Mouse (Mus musculus) liver, embryonic 16.5 days (tissue): ENCODE results near the gene Ccnq. TPM values are rescaled to one million over a fixed set of nuclear protein-coding genes. Genes with fewer than 3 reads are reported as not detected.

Experiments used
- microRNA-seq: library from miRNA; unstranded; fragments of <30 nt; microRNA quantifications from one replicate; pipeline ENCODE4, GENCODE M21; 2016
- polyA plus RNA-seq: library from polyadenylated mRNA; unstranded; fragments of >200 nt; fragmentation: Nextera tagmentation; extraction: Ambion mirVana; gene quantifications from 2 replicates; pipeline ENCODE4 v1.2.1, GENCODE M21; 2015

Ccnq gene
- polyA plus RNA-seq, 1 experiment from 2014 or later, result 13.1 TPM

Small RNA genes lying within 50 kb of the gene (microRNA-seq; reads per million reads assigned to microRNA genes)
- gene Gm23840, result not detected

Other genes with a start within 250 kb of the Ccnq start
- gene Sebox, start 248.3 kb downstream of the Ccnq start, polyA plus RNA-seq, result 0.25 and 0.26 TPM in 2 replicates
- 17.0 and 17.2 TPM in 2 replicates for gene Tmem199, start 239.6 kb downstream of the Ccnq start, polyA plus RNA-seq
- gene Poldip2, start 239.5 kb downstream of the Ccnq start, polyA plus RNA-seq, result 62.5 and 63.6 TPM in 2 replicates
- 15.1 and 16.9 TPM in 2 replicates for gene Tnfaip1, start 215.4 kb downstream of the Ccnq start, polyA plus RNA-seq
- gene Ift20, start 215.4 kb downstream of the Ccnq start, polyA plus RNA-seq, result 61.2 and 61.4 TPM in 2 replicates
- gene Tmem97, start 201.0 kb downstream of the Ccnq start, polyA plus RNA-seq, result 101 and 110 TPM in 2 replicates
- gene Nlk, start 54.4 kb downstream of the Ccnq start, polyA plus RNA-seq, result 3.2 TPM in 2 replicates
- 11.8 and 13.5 TPM in 2 replicates for gene Lyrm9, start 74.9 kb upstream of the Ccnq start, polyA plus RNA-seq
- gene Nos2, start 169.1 kb upstream of the Ccnq start, polyA plus RNA-seq, result 0.02 and 0.06 TPM in 2 replicates
- 181 and 206 TPM in 2 replicates for gene Lgals9, start 233.2 kb upstream of the Ccnq start, polyA plus RNA-seq